Mouse (Mus musculus): ENCODE results near the gene Ypel2. TPM values are rescaled to one million over a fixed set of nuclear protein-coding genes. Genes with fewer than 3 reads are reported as not detected.
"Not testable (repeated sequence)": the region's sequence is repeated elsewhere in the genome, so short reads cannot be mapped to it uniquely, and the experiment has no call there.

The Ypel2 gene
- total RNA-seq (2021), result 10 to 100 TPM; 47.5 to 52.3 TPM

DNA sequence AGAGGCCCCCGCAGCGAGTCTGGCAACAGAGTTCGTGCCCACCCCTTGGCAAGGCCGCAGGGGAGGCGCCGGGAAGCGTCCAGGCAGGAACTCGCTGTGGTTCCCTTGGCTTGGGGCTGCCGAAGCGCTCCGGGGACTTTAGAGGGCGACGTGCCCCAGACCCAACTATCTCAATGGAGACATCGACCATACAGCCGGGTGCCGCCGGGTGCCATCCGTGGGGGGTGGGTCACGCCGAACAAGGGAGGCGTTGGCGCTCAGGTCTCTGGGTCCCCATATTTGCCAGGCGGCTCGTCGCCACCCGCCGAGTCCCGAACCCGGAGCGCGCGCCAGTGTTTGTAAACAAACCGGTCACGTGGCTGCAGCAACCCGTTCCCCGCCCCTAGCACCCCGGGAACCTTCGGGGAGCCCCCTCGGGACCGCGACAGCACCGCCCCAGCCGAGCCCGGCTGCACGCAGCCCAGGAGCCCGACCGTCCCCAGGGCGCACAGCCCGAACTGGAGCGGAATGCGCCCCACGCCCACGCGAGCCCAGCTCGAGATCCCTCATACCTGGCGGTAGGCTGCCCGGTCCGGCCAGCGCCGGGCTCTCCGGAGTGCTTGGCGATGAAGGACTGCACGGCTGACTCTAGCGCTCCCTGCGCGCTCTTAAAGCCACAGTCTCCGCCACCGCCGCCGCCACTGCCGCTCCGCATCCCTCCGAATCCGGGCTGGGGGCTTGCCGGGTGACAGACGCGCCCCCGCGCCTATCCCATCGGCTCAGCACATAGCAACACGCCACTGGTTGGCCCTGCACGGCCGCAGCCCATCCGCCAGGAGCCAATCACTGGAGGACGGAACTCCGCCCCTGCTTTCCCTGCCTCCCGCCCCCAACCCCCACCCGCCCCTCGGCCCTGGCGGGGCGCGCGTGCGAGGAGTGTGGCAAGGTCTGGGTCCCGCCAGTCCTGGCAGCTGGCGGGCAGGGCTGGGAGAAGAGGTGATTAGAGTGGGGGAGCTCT, at the start of gene Ypel2:
TSS of gene Ypel2 (minus strand) at position 667 of the 997 bp plus-strand sequence.
- intact Hi-C loops (cut with DNase I), result loop anchor here (5.0 to 10.0 kb wide), 2 partner anchors 99 to 236 kb away; partner anchors contain the start of gene Cltc
- DNase-seq (ENCODE audit: low spot score in 2 of 2), result peak; percentile 97

- intact Hi-C loops (cut with DNase I), result no loop called here
- DNase-seq (ENCODE audit: low spot score in 2 of 2), result no peak
These were observed 49.5 kb upstream of the Ypel2 start for GRCm38 (mm10) chr11:87043052-87043451.

DNA sequence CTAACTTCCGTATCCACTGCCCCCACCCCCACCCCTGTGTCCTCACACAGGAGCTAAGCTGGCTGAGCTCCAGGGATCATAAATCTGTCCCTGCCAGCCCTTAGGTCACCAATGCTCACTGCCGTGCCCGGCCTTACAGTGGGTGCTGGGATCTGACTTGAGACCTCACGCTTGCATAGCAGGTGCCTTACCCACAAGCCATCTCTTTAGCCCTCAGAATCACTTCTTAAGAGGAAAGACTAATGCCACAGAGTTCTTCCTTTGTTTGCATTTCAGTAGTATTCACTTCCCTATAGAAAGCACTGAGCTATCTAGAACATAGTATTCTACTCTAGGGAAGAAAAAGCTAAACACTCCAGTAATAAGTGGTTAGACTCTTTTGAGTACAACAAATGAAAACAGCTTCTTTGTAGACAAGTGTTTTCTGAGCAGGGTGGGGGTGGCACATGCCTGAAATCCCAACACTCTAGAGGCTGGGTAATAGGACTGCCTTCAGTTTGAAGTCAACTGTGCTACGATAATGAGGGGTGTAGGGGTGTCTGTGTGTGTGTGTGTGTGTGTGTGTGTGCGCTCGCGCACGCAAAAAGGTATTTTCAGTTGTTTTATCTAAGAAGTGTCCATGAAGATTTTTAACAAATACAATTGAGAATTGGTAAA, 45.9 kb upstream of the Ypel2 start:
- intact Hi-C loops (cut with DNase I), result no loop called here

DNA sequence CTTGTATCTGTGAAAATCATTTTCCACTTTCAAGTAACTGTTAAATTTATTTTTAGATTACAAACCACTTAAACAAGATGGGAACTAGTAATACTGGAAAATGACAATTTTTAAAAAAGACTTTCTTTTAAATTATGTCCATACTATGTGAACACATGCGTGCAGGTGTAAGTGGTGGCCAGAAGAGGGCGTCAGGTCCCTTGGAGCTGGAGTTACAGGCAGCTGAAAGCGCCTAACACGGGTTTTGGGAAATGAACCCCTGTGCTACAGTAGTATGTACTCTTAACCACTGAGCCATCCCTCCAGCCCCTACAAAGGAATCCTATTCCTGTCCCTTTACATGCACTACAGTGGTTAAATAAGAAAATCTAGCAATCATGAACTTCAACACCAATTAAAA, 42.7 kb upstream of the Ypel2 start:
- no peak for DNase-seq (ENCODE audit: low spot score in 2 of 2)
- intact Hi-C loops (cut with DNase I), result no loop called here

More for the DNA sequence above, 45.9 kb upstream of the Ypel2 start:
- DNase-seq (ENCODE audit: low spot score in 2 of 2), result no peak

DNA sequence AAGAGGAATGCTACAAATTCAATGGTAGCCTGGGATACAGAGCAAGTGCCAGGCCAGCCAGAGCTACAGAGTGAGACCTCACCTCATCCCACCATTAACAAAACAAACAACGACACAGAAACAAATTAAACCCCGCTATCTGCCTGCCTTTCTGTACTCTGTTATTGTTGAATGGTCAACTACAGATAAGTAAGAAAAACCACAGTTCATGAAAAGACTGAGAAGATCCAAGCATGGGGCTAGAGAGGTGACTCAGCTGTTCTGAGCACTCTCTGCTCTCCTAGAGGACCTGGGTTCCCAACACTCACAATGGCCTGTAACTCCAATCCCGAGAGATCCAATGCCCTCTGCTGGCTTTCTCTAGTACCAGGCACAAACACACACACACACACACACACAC, 34.7 kb upstream of the Ypel2 start:
- intact Hi-C loops (cut with DNase I), result no loop called here
- no peak for DNase-seq (ENCODE audit: low spot score in 2 of 2)

DNA sequence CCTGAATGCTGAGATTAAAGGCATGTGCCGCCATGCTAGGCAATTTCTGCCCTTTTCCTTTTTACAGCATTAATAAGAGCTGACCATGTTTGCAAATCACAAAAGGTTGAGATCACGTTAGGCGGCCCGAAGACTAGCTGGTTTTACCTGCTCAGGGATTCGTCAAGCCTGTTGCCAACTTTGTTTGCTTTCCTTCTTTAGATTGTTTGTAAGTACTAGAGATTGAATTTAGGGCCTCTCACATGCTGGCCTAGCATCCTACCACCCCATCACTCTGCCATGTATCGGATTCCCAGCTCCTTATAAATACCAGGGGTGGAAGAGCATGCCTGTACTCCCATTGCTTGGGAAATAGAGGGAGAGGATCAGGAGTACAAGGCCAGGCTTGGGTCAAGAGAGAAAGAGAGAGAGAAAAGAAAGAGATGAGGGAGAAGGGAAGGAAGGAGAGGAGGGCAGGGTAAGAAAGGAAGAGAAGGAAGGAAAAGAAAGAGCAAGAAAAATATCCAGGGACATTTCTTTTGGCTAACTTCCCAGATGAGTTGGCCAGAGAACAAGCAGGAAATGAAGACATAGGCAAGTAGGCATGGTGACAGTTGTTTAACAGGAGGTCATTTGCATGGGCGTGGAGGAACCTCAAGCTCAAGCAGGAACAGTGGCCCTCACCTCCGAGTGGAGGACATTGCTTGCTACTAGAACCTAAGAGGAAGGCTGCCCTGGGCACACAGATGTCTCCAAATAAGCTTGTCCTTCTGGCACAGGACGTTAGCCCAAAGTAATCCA, 32.8 kb upstream of the Ypel2 start:
- no peak for DNase-seq (ENCODE audit: low spot score in 2 of 2)

DNA sequence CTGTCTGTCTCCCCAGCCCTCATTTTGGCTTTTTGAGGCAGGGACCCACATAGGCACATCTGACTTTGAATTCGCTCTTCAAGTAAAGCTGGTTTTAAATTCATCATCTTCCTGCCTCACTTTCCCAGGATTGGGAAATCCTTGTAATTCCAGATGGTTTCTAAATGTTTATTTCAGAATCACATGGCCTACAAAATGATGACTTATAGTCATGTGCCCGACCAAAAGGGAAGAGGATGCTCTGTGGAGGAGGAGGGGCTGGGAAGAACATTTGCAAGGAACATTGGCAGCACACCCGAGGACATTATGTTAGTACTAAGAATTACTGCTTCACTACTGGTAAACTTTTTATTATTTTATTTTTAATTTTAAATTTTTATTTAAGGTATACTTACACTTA, 31.8 kb upstream of the Ypel2 start:
- intact Hi-C loops (cut with DNase I), result no loop called here
- no peak for DNase-seq (ENCODE audit: low spot score in 2 of 2)

More for the DNA sequence above, 32.8 kb upstream of the Ypel2 start:
- intact Hi-C loops (cut with DNase I), result no loop called here

DNA sequence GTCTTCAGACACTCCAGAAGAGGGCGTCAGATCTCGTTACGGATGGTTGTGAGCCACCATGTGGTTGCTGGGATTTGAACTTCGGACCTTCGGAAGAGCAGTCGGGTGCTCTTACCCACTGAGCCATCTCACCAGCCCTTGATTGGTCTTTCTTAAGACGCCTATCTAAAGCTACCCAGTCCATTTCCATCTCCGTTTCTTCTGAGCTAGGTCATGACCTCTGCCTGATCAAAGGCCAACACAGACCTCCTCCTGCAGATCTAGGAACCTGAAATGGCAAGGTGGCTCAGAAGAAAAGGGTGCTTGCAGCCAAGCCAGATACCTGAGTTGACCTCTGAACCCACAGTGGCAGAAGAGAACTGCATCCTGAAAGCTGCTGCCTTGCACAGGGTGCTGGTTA, 29.7 kb upstream of the Ypel2 start:
- DNase-seq (ENCODE audit: low spot score in 2 of 2); intact Hi-C loops (cut with DNase I): not testable (repeated sequence)

DNA sequence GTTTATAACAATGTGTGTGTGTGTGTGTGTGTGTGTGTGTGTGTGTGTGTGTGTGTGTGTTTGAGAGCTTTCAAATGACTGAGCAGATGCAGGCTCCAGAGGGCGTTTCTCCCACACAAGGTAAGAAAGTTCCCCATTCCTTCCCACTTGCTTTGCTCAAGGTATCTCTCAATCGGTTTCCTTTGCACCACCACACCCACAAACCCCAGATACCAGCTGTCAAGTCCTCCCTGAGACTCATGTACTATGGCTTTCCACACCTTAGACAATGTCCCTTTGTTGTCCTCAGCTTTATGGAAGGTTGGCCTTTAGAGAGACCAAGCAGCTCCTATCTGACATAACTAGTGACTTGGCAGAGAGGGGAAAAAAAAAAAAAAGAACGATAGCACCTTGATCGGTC, 29.3 kb upstream of the Ypel2 start:
- DNase-seq (ENCODE audit: low spot score in 2 of 2), result no peak
- intact Hi-C loops (cut with DNase I), result no loop called here

- intact Hi-C loops (cut with DNase I), result no loop called here
- DNase-seq (ENCODE audit: low spot score in 2 of 2), result no peak
These were observed 28.0 kb upstream of the Ypel2 start for GRCm38 (mm10) chr11:87021551-87021950.

GRCm38 (mm10) chr11:87020449-87020848, 26.9 kb upstream of the Ypel2 start:
- DNase-seq (ENCODE audit: low spot score in 2 of 2), result no peak
- intact Hi-C loops (cut with DNase I), result no loop called here

DNA sequence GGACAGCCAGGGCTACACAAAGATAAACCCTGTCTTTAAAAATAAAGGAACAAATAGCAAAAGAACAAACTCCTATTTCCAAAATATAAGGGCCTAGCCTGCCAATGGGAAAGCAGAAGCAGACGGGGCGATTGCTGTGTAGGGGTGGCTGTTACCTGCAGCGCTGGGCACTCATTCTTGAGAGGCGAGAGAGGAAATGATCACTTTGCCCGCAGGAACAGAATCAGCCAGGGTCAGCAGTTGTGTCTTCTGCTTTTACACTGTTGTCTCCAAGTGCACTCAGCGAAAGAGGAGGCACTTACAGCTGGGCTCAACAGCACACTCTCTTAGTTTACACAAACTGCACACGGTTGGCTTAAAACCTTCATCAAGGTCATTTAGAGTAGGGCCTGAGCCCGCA, 25.9 kb upstream of the Ypel2 start:
- intact Hi-C loops (cut with DNase I), result loop anchor here (10.0 kb wide), 1 partner anchor 445 kb away; no protein-coding TSS in a partner anchor

GRCm38 (mm10) chr11:87018081-87018480, 24.6 kb upstream of the Ypel2 start:
- DNase-seq (ENCODE audit: low spot score in 2 of 2), result no peak
- intact Hi-C loops (cut with DNase I), result loop anchor here (10.0 kb wide), 1 partner anchor 443 kb away; no protein-coding TSS in a partner anchor

More for the DNA sequence above, 25.9 kb upstream of the Ypel2 start:
- no peak for DNase-seq (ENCODE audit: low spot score in 2 of 2)

- intact Hi-C loops (cut with DNase I), result loop anchor here (10.0 kb wide), 1 partner anchor 441 kb away; no protein-coding TSS in a partner anchor
- no peak for DNase-seq (ENCODE audit: low spot score in 2 of 2)
These were observed 22.2 kb upstream of the Ypel2 start for GRCm38 (mm10) chr11:87015691-87016090.

GRCm38 (mm10) chr11:87010476-87010875, 17.0 kb upstream of the Ypel2 start:
- intact Hi-C loops (cut with DNase I), result loop anchor here (10.0 kb wide), 1 partner anchor 436 kb away; no protein-coding TSS in a partner anchor
- DNase-seq (ENCODE audit: low spot score in 2 of 2), result no peak

GRCm38 (mm10) chr11:87007371-87007770, 13.9 kb upstream of the Ypel2 start:
- intact Hi-C loops (cut with DNase I), result no loop called here
- no peak for DNase-seq (ENCODE audit: low spot score in 2 of 2)

DNA sequence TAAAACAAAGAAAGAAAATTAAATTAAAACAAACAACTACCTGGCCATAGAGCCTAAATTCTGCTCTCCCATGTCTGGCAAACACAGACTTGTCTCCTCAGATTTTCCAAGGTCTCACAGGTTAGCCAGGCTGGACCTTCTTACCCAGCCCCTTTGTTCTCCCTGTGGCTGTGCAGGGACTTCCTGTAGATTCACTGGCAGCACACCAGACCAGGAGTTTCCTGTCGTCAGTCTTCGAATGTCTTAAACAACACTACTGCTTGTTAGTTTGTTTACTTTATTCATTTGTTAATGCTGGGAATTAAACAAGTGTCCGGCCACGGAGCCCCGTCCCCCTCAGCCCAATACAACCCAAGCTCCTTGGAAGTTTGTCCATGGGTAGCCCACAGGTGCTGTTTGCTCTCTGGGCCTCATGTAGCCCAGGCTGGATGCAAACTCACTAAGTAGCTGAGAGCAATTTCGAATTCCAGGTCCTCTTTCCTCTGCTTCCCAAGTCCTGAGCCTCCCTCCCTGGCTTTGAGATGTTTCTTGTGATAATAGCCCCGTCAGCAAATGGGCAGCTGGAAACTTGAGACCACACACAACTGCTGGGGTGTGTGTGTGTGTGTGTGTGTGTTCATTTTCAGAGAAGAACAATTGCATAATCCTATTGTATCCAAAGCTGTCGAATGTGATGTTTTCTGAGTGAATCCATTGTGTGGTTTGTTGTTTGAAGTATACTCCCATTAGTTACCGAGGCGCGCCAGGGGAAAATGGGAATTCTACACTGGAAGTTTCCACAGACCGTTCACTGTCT, 11.7 kb upstream of the Ypel2 start:
- no peak for DNase-seq (ENCODE audit: low spot score in 2 of 2)
- intact Hi-C loops (cut with DNase I), result no loop called here

- no peak for DNase-seq (ENCODE audit: low spot score in 2 of 2)
- intact Hi-C loops (cut with DNase I), result no loop called here
These were observed 8.7 kb upstream of the Ypel2 start for GRCm38 (mm10) chr11:87002078-87002829.

Data from left cerebral cortex, postnatal 36 days (tissue).